Mouse (Mus musculus): ENCODE measurements around the gene Olfr91. TPM values are rescaled to one million over a fixed set of nuclear protein-coding genes. Genes with fewer than 3 reads are reported as not detected.

Gene Olfr91
- polyA plus RNA-seq (2015; fragmentation: Illumina TruSeq; extraction: RNeasy Lipid Tissue Mini Kit (QIAGEN cat#74804); ENCODE audit: insufficient read depth, low replicate concordance) = not detected

GRCm38 (mm10) chr17:37098178-37098577 is at the start of gene Olfr91:
Gene Olfr91 (minus strand): TSS chr17:37098278.

GRCm38 (mm10) chr17:37119988-37120387 is 21.9 kb upstream of the Olfr91 start, which contains the start of gene Olfr92:
Gene Olfr92 (minus strand): TSS chr17:37120088.

GRCm38 (mm10) chr17:37088399-37088798 is 9.7 kb downstream of the Olfr91 start, which contains the start of gene Olfr90:
Gene Olfr90 (minus strand): TSS chr17:37088499.

GRCm38 (mm10) chr17:37045611-37046311 is 52.3 kb downstream of the Olfr91 start, which contains the start of gene Gabbr1:
Gene Gabbr1 (plus strand): TSS chr17:37045966.

Other genes starting within 250 kb of the Olfr91 start
- not detected for gene Trim15, start 231.1 kb downstream of the Olfr91 start, polyA plus RNA-seq (2015; fragmentation: Illumina TruSeq; extraction: RNeasy Lipid Tissue Mini Kit (QIAGEN cat#74804); ENCODE audit: insufficient read depth, low replicate concordance)
- 35.2 TPM for gene Trim10, start 228.7 kb downstream of the Olfr91 start, polyA plus RNA-seq (2015; fragmentation: Illumina TruSeq; extraction: RNeasy Lipid Tissue Mini Kit (QIAGEN cat#74804); ENCODE audit: insufficient read depth, low replicate concordance)
- 0.21 TPM for gene Trim40, start 208.2 kb downstream of the Olfr91 start, polyA plus RNA-seq (2015; fragmentation: Illumina TruSeq; extraction: RNeasy Lipid Tissue Mini Kit (QIAGEN cat#74804); ENCODE audit: insufficient read depth, low replicate concordance)
- gene Trim31, start 200.2 kb downstream of the Olfr91 start, polyA plus RNA-seq (2015; fragmentation: Illumina TruSeq; extraction: RNeasy Lipid Tissue Mini Kit (QIAGEN cat#74804); ENCODE audit: insufficient read depth, low replicate concordance) = not detected
- gene Rnf39, start 155.4 kb downstream of the Olfr91 start, polyA plus RNA-seq (2015; fragmentation: Illumina TruSeq; extraction: RNeasy Lipid Tissue Mini Kit (QIAGEN cat#74804); ENCODE audit: insufficient read depth, low replicate concordance) = 0.47 TPM
- 80.6 TPM for gene Ppp1r11, start 146.5 kb downstream of the Olfr91 start, polyA plus RNA-seq (2015; fragmentation: Illumina TruSeq; extraction: RNeasy Lipid Tissue Mini Kit (QIAGEN cat#74804); ENCODE audit: insufficient read depth, low replicate concordance)
- 71.5 TPM for gene Znrd1, start 139.7 kb downstream of the Olfr91 start, polyA plus RNA-seq (2015; fragmentation: Illumina TruSeq; extraction: RNeasy Lipid Tissue Mini Kit (QIAGEN cat#74804); ENCODE audit: insufficient read depth, low replicate concordance)
- gene Znrd1as, start 139.7 kb downstream of the Olfr91 start, polyA plus RNA-seq (2015; fragmentation: Illumina TruSeq; extraction: RNeasy Lipid Tissue Mini Kit (QIAGEN cat#74804); ENCODE audit: insufficient read depth, low replicate concordance) = 12.9 TPM
- gene 2410137M14Rik, start 117.0 kb downstream of the Olfr91 start, polyA plus RNA-seq (2015; fragmentation: Illumina TruSeq; extraction: RNeasy Lipid Tissue Mini Kit (QIAGEN cat#74804); ENCODE audit: insufficient read depth, low replicate concordance) = not detected
- 0.87 TPM for gene H2-M5, start 108.7 kb downstream of the Olfr91 start, polyA plus RNA-seq (2015; fragmentation: Illumina TruSeq; extraction: RNeasy Lipid Tissue Mini Kit (QIAGEN cat#74804); ENCODE audit: insufficient read depth, low replicate concordance)
- 3.0 TPM for gene Zfp57, start 97.1 kb downstream of the Olfr91 start, polyA plus RNA-seq (2015; fragmentation: Illumina TruSeq; extraction: RNeasy Lipid Tissue Mini Kit (QIAGEN cat#74804); ENCODE audit: insufficient read depth, low replicate concordance)
- gene Mog, start 74.9 kb downstream of the Olfr91 start, polyA plus RNA-seq (2015; fragmentation: Illumina TruSeq; extraction: RNeasy Lipid Tissue Mini Kit (QIAGEN cat#74804); ENCODE audit: insufficient read depth, low replicate concordance) = not detected
- gene Gabbr1, start 52.3 kb downstream of the Olfr91 start, polyA plus RNA-seq (2015; fragmentation: Illumina TruSeq; extraction: RNeasy Lipid Tissue Mini Kit (QIAGEN cat#74804); ENCODE audit: insufficient read depth, low replicate concordance) = 60.3 TPM
- not detected for gene Olfr90, start 9.8 kb downstream of the Olfr91 start, polyA plus RNA-seq (2015; fragmentation: Illumina TruSeq; extraction: RNeasy Lipid Tissue Mini Kit (QIAGEN cat#74804); ENCODE audit: insufficient read depth, low replicate concordance)
- gene Olfr92, start 21.8 kb upstream of the Olfr91 start, polyA plus RNA-seq (2015; fragmentation: Illumina TruSeq; extraction: RNeasy Lipid Tissue Mini Kit (QIAGEN cat#74804); ENCODE audit: insufficient read depth, low replicate concordance) = not detected
- gene Olfr93, start 63.2 kb upstream of the Olfr91 start, polyA plus RNA-seq (2015; fragmentation: Illumina TruSeq; extraction: RNeasy Lipid Tissue Mini Kit (QIAGEN cat#74804); ENCODE audit: insufficient read depth, low replicate concordance) = not detected
- gene Ubd, start 95.6 kb upstream of the Olfr91 start, polyA plus RNA-seq (2015; fragmentation: Illumina TruSeq; extraction: RNeasy Lipid Tissue Mini Kit (QIAGEN cat#74804); ENCODE audit: insufficient read depth, low replicate concordance) = 32.4 TPM
- not detected for gene Olfr94, start 102.7 kb upstream of the Olfr91 start, polyA plus RNA-seq (2015; fragmentation: Illumina TruSeq; extraction: RNeasy Lipid Tissue Mini Kit (QIAGEN cat#74804); ENCODE audit: insufficient read depth, low replicate concordance)
- gene Olfr95, start 114.8 kb upstream of the Olfr91 start, polyA plus RNA-seq (2015; fragmentation: Illumina TruSeq; extraction: RNeasy Lipid Tissue Mini Kit (QIAGEN cat#74804); ENCODE audit: insufficient read depth, low replicate concordance) = not detected
- not detected for gene Olfr96, start 121.9 kb upstream of the Olfr91 start, polyA plus RNA-seq (2015; fragmentation: Illumina TruSeq; extraction: RNeasy Lipid Tissue Mini Kit (QIAGEN cat#74804); ENCODE audit: insufficient read depth, low replicate concordance)
- not detected for gene Olfr97, start 139.1 kb upstream of the Olfr91 start, polyA plus RNA-seq (2015; fragmentation: Illumina TruSeq; extraction: RNeasy Lipid Tissue Mini Kit (QIAGEN cat#74804); ENCODE audit: insufficient read depth, low replicate concordance)
- gene Olfr98, start 165.5 kb upstream of the Olfr91 start, polyA plus RNA-seq (2015; fragmentation: Illumina TruSeq; extraction: RNeasy Lipid Tissue Mini Kit (QIAGEN cat#74804); ENCODE audit: insufficient read depth, low replicate concordance) = not detected
- gene H2-M3, start 171.9 kb upstream of the Olfr91 start, polyA plus RNA-seq (2015; fragmentation: Illumina TruSeq; extraction: RNeasy Lipid Tissue Mini Kit (QIAGEN cat#74804); ENCODE audit: insufficient read depth, low replicate concordance) = 58.2 TPM
- not detected for gene Olfr99, start 185.2 kb upstream of the Olfr91 start, polyA plus RNA-seq (2015; fragmentation: Illumina TruSeq; extraction: RNeasy Lipid Tissue Mini Kit (QIAGEN cat#74804); ENCODE audit: insufficient read depth, low replicate concordance)
- not detected for gene Olfr101, start 206.0 kb upstream of the Olfr91 start, polyA plus RNA-seq (2015; fragmentation: Illumina TruSeq; extraction: RNeasy Lipid Tissue Mini Kit (QIAGEN cat#74804); ENCODE audit: insufficient read depth, low replicate concordance)
- gene Olfr102, start 218.8 kb upstream of the Olfr91 start, polyA plus RNA-seq (2015; fragmentation: Illumina TruSeq; extraction: RNeasy Lipid Tissue Mini Kit (QIAGEN cat#74804); ENCODE audit: insufficient read depth, low replicate concordance) = not detected
- not detected for gene Olfr103, start 241.4 kb upstream of the Olfr91 start, polyA plus RNA-seq (2015; fragmentation: Illumina TruSeq; extraction: RNeasy Lipid Tissue Mini Kit (QIAGEN cat#74804); ENCODE audit: insufficient read depth, low replicate concordance)